Mouse (Mus musculus) central nervous system, embryonic 18 days (tissue): ENCODE results near the gene Barx2. TPM values are rescaled to one million over a fixed set of nuclear protein-coding genes. Genes with fewer than 3 reads are reported as not detected.

Experiments
- polyA plus RNA-seq: library from polyadenylated mRNA; depleted of rRNA; stranded (reverse); fragments of >200 nt; gene quantifications from 2 replicates; pipeline ENCODE4 v1.2.3, GENCODE M21; 2012; rRNA removed

Barx2 gene
- polyA plus RNA-seq: 1.2 and 1.3 TPM in 2 replicates

DNA sequence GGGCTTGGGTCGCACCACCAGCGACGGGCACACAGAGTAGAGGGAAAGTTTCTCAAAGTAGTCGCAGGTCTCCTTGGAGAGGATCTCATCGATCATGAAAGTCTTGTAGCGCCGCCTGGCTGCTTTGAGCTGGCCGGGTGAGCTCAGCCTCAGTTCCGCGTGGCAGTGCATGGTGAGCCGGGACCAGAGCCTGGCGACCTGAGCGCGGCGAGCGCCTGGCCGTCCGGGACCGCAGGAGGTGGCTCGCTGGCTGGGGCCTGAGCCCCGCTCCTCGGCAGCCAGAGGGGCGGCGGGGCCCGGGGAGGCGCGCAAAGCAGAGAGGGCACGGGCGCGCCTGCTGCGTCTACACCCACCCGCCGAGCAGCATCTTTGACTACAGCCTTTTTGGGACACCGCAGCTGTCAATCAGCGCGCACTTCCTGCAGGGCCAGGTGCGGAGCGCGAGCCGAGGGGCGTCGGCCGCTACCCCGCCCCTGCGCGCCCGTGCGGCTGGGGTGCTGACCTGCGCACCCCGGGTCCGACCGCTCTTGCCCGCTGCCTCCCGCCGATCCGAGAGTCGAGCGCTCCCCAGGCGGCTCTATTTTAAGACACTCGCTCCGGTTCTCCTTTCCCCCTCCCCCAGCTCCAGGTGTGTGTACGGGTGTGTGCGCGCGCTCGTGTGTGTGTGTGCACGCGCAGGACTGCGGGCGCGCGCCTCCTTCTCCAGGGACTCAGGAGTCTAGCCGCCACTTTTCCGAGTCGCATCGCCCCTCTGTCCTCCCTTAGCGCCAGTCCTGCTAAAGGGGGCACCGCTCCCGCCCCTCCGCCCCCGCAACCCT, at the start of gene Barx2:
Barx2 (minus strand) TSS at position 542 of the 818 bp plus-strand sequence.

Other genes starting within 250 kb of the Barx2 start
- gene Arhgap32, start 202.7 kb upstream of the Barx2 start, polyA plus RNA-seq: 9.9 and 11.5 TPM in 2 replicates